Mouse (Mus musculus): Measurements from ENCODE around the gene Skap1.
"Not testable (repeated sequence)": the region's sequence is repeated elsewhere in the genome, so short reads cannot be mapped to it uniquely, and the experiment has no call there.

- TF ChIP-seq CTCF, EP300 (IDR thresholded peaks at IDR 0.05; ENCODE audit: low read depth): not testable (repeated sequence)
Observed at GRCm38 (mm10) chr11:96778061-96778627, 313.8 kb downstream of the Skap1 start.
